17 mouse cellular contexts compared by ENCODE assay signal in genomic region chr1:168407958-168408357, GRCm38 (mm10). TPM values are rescaled to one million over a fixed set of nuclear protein-coding genes. Genes with fewer than 3 reads are reported as not detected.
DNase-seq lines count a peak whose midpoint lies in the region; ATAC-seq lines count a peak whose summit lies in the region.
"Had no signal": no experiment of that assay in that cellular context is flagged by ENCODE, and none has a peak within 500 bp of the region (broad histone marks: within the 10 kb centered on the region; RNA-seq: fewer than 3 reads in every experiment).

No protein-coding gene starts in this region.

- no peaks in the 10 kb centered on the region for H3K27me3 ChIP-seq in intestine, embryonic 14.5 days (replicated peaks; ENCODE audit: control insufficient read depth, insufficient read depth, low read length)
- no peaks in the 10 kb centered on the region for H3K27me3 ChIP-seq in intestine, embryonic 15.5 days (replicated peaks)
- no peaks in the 10 kb centered on the region for H3K27me3 ChIP-seq in lung, embryonic 15.5 days
- no peaks in the 10 kb centered on the region for H3K27me3 ChIP-seq in forebrain, embryonic 15.5 days
- H3K27me3 ChIP-seq: liver, embryonic 13.5 days; neural tube, embryonic 12.5 days; Patski had no signal

- H3K4me1 ChIP-seq in intestine, embryonic 14.5 days (replicated peaks; ENCODE audit: control insufficient read depth, insufficient read depth, low read length): peaks cover 38% of the 10 kb centered on the region
- peaks cover 15% of the 10 kb centered on the region for H3K4me1 ChIP-seq in intestine, embryonic 15.5 days (replicated peaks)
- peaks cover 64% of the 10 kb centered on the region for H3K4me1 ChIP-seq in lung, embryonic 15.5 days
- H3K4me1 ChIP-seq in forebrain, embryonic 15.5 days: peaks cover 72% of the 10 kb centered on the region
- H3K4me1 ChIP-seq: liver, embryonic 13.5 days had no signal

- peaks cover 17% of the 10 kb centered on the region for H3K36me3 ChIP-seq in intestine, embryonic 14.5 days (ENCODE audit: control insufficient read depth, insufficient read depth, low read length)
- H3K36me3 ChIP-seq in intestine, embryonic 15.5 days: no peaks in the 10 kb centered on the region
- peaks cover 4% of the 10 kb centered on the region; the same call in 1 of the 2 replicates for H3K36me3 ChIP-seq in lung, embryonic 15.5 days
- H3K36me3 ChIP-seq in forebrain, embryonic 15.5 days: peaks cover 3% of the 10 kb centered on the region; the same call in 1 of the 2 replicates
- H3K36me3 ChIP-seq: liver, embryonic 13.5 days had no signal

- ATAC-seq in intestine, embryonic 14.5 days (replicated peaks; ENCODE audit: low FRiP score, low TSS enrichment, low read depth): no peak
- ATAC-seq in intestine, embryonic 15.5 days: no peak
- no peak for ATAC-seq in lung, embryonic 15.5 days (ENCODE audit: borderline replicate concordance, extremely low read depth, low FRiP score, low TSS enrichment)
- ATAC-seq in forebrain, embryonic 15.5 days (replicated peaks): no peak
- no peak for ATAC-seq in inflammation-experienced regulatory T-cells, adult 6 months
- ATAC-seq: hindbrain, postnatal 0 days; midbrain, embryonic 16.5 days; Patski had no signal

- no peak overlapping the region for H3K9ac ChIP-seq in intestine, embryonic 14.5 days (ENCODE audit: low read length)
- H3K9ac ChIP-seq in intestine, embryonic 15.5 days: no peak overlapping the region
- H3K9ac ChIP-seq in lung, embryonic 15.5 days: no peak overlapping the region
- H3K9ac ChIP-seq in forebrain, embryonic 15.5 days (replicated peaks): no peak overlapping the region
- H3K9ac ChIP-seq: liver, embryonic 13.5 days; neural tube, embryonic 12.5 days had no signal

- WGBS in intestine, embryonic 14.5 days: 68% methylated on average over 7 of the region's 7 CpGs
- WGBS in intestine, embryonic 15.5 days: 76% methylated on average over 7 of the region's 7 CpGs
- 59% methylated on average over 7 of the region's 7 CpGs for WGBS in lung, embryonic 15.5 days
- 69% methylated on average over 7 of the region's 7 CpGs for WGBS in forebrain, embryonic 15.5 days

- DNase-seq in heart, adult 11 months: peak; percentile 76
- no peak for DNase-seq in heart, adult 18-20 months
- DNase-seq in intestine, embryonic 14.5 days (ENCODE audit: low spot score): no peak
- DNase-seq in lung, postnatal 10 days: no peak
- DNase-seq: B cell, adult 2 months; cerebellum, postnatal 14 days; liver, embryonic 13.5 days; right cerebral cortex, postnatal 4 days had no signal

- no peaks in the 10 kb centered on the region for H3K9me3 ChIP-seq in intestine, embryonic 14.5 days (ENCODE audit: control insufficient read depth, low read length)
- H3K9me3 ChIP-seq in intestine, embryonic 15.5 days: no peaks in the 10 kb centered on the region
- no peaks in the 10 kb centered on the region for H3K9me3 ChIP-seq in lung, embryonic 15.5 days
- no peaks in the 10 kb centered on the region for H3K9me3 ChIP-seq in forebrain, embryonic 15.5 days
- H3K9me3 ChIP-seq: liver, embryonic 13.5 days; neural tube, embryonic 12.5 days had no signal

- no peak overlapping the region for H3K4me2 ChIP-seq in intestine, embryonic 14.5 days (ENCODE audit: low read length)
- no peak overlapping the region for H3K4me2 ChIP-seq in intestine, embryonic 15.5 days (replicated peaks)
- no peak overlapping the region for H3K4me2 ChIP-seq in lung, embryonic 15.5 days
- no peak overlapping the region for H3K4me2 ChIP-seq in forebrain, embryonic 15.5 days (replicated peaks)
- H3K4me2 ChIP-seq: liver, embryonic 13.5 days; neural tube, embryonic 12.5 days had no signal

- 0 out of 2 replicates have a peak overlapping the region, but pooled peaks have one; percentile 6 for H3K27ac ChIP-seq in intestine, embryonic 14.5 days (ENCODE audit: low read depth)
- no peak overlapping the region for H3K27ac ChIP-seq in intestine, embryonic 15.5 days
- peak overlapping the region; percentile 63 for H3K27ac ChIP-seq in lung, embryonic 15.5 days
- peak overlapping the region; percentile 38; the same call in 1 of the 2 replicates for H3K27ac ChIP-seq in forebrain, embryonic 15.5 days (replicated peaks)
- H3K27ac ChIP-seq: hindbrain, postnatal 0 days; liver, embryonic 13.5 days had no signal

- no peak overlapping the region for H3K4me3 ChIP-seq in intestine, embryonic 14.5 days (ENCODE audit: low read depth, low read length)
- H3K4me3 ChIP-seq in intestine, embryonic 15.5 days (replicated peaks): no peak overlapping the region
- H3K4me3 ChIP-seq in lung, embryonic 15.5 days: no peak overlapping the region
- no peak overlapping the region for H3K4me3 ChIP-seq in forebrain, embryonic 15.5 days
- H3K4me3 ChIP-seq: erythroblast, embryonic 14.5 days; liver, embryonic 13.5 days; neural tube, embryonic 12.5 days had no signal

RNA-seq across cellular contexts. Expression of gene Pbx1, which starts 24.1 kb away (rescaled TPM):
- total RNA-seq in heart, adult 18-20 months (2021): 10 to 100 TPM; 49.2 to 51.9 TPM
- polyA plus RNA-seq in intestine, embryonic 14.5 days (2014; fragmentation: Nextera tagmentation; extraction: Ambion mirVana): 37.3 and 42.3 TPM in 2 replicates
- 24.0 and 27.5 TPM in 2 replicates for polyA plus RNA-seq in intestine, embryonic 15.5 days (2015; fragmentation: Nextera tagmentation; extraction: Ambion mirVana)
- polyA plus RNA-seq in lung, embryonic 15.5 days (2015; fragmentation: Nextera tagmentation; extraction: Ambion mirVana): 37.5 and 40.6 TPM in 2 replicates
- 87.4 and 90.5 TPM in 2 replicates for polyA plus RNA-seq in forebrain, embryonic 15.5 days (2015; fragmentation: Nextera tagmentation; extraction: Ambion mirVana)
- under 1 TPM in 2 of 3 experiments, not detected in 1; 0.05 to 0.43 TPM for polyA plus RNA-seq in inflammation-experienced regulatory T-cells, adult 6 months (2017; shearing (Covaris generic))

Comparison
In these comparisons a context has a peak if more than half of its experiments do, and no peak if none do; other contexts are left out.
1. RNA of gene Pbx1, which starts 24.1 kb away (polyA plus RNA-seq): 87.4 to 90.5 TPM in forebrain, embryonic 15.5 days, 37.5 to 40.6 TPM in lung, embryonic 15.5 days, 37.3 to 42.3 TPM in intestine, embryonic 14.5 days and 24.0 to 27.5 TPM in intestine, embryonic 15.5 days; 0.05 to 0.43 TPM in inflammation-experienced regulatory T-cells, adult 6 months; every median in the first group is over 10 times any median in the second.